Mouse (Mus musculus) olfactory bulb, adult 2 months (tissue): ENCODE measurements at regions not wholly inside any gene's neighbourhood (a gene's known extent, or its start where the extent isn't known, plus 50 kb on each side); places are given as distances from the start of the nearest gene placed in this dataset.

Experiments used
- CTCF ChIP-seq: fragments of 200-500 bp; IDR thresholded peaks from 2 replicates; pipeline ENCODE4 v1.5.1; 2012; ENCODE audit warnings: low read depth, mild to moderate bottlenecking, low read length, moderate library complexity; ENCODE audit not compliant: insufficient read depth
- POLR2A ChIP-seq: fragments of 200-500 bp; IDR thresholded peaks from 2 replicates; pipeline ENCODE4 v1.6.1; 2012; ENCODE audit warnings: mild to moderate bottlenecking, low read depth, low read length, moderate library complexity; ENCODE audit not compliant: insufficient read depth

GRCm38 (mm10) chr6:81795281-81795680 is 128.2 kb upstream of the Gcfc2 start:
- no peak for TF ChIP-seq CTCF
- no peak for TF ChIP-seq POLR2A
